Mouse (Mus musculus) liver, embryonic 15.5 days (tissue): ENCODE measurements at regions not wholly inside any gene's neighbourhood (a gene's known extent, or its start where the extent isn't known, plus 50 kb on each side); places are given as distances from the start of the nearest gene placed in this dataset.

ENCODE experiments used
- ATAC-seq: fragments of 200-750 bp; cut with Nextera tagmentation; 2 replicates; pipeline ENCODE4 v1.8.0; 2017; ENCODE audit warnings: moderate number of reproducible peaks, mild to moderate bottlenecking, moderate library complexity; ENCODE audit not compliant: insufficient read depth
- H3K27ac ChIP-seq: fragments of 300-500 bp; sonication (generic); replicated peaks from 2 replicates; pipeline ENCODE4 v1.5.1; 2015; ENCODE audit warnings: mild to moderate bottlenecking, inconsistent platforms
- H3K27me3 ChIP-seq: fragments of 300-500 bp; sonication (generic); 2 replicates; pipeline ENCODE4 v1.6.1; 2015; ENCODE audit warnings: mild to moderate bottlenecking, inconsistent platforms
- H3K36me3 ChIP-seq: fragments of 300-500 bp; sonication (generic); replicated peaks from 2 replicates; pipeline ENCODE4 v1.6.1; 2015; ENCODE audit warnings: moderate library complexity, mild to moderate bottlenecking, inconsistent platforms
- H3K4me1 ChIP-seq: fragments of 300-500 bp; sonication (generic); replicated peaks from 2 replicates; pipeline ENCODE4 v1.6.1; 2015; ENCODE audit warnings: inconsistent platforms
- H3K4me2 ChIP-seq: fragments of 300-500 bp; sonication (generic); 2 replicates; pipeline ENCODE4 v1.6.1; 2015; ENCODE audit warnings: moderate library complexity, mild to moderate bottlenecking, inconsistent platforms
- H3K4me3 ChIP-seq: fragments of 300-500 bp; sonication (generic); replicated peaks from 2 replicates; pipeline ENCODE4 v1.5.1; 2015; ENCODE audit warnings: mild to moderate bottlenecking, inconsistent platforms
- H3K9ac ChIP-seq: fragments of 300-500 bp; sonication (generic); 2 replicates; pipeline ENCODE4 v1.6.1; 2015; ENCODE audit warnings: moderate library complexity, mild to moderate bottlenecking, inconsistent platforms
- H3K9me3 ChIP-seq: fragments of 300-500 bp; sonication (generic); replicated peaks from 2 replicates; pipeline ENCODE4 v1.6.1; 2016; ENCODE audit warnings: inconsistent platforms
- WGBS: fragments of 180-500 bp; shearing (Covaris S2); methylation state at CpG from one replicate; pipeline ENCODE4 v1.1.7; 2015; ENCODE audit warnings: mixed read lengths; ENCODE audit not compliant: insufficient replicate concordance; 5-methylcytosine and 5-hydroxymethylcytosine counted together

- ATAC-seq: peak; percentile 65; the same call in 1 of the 2 replicates
- Histone ChIP-seq H3K9ac (no peak overlapping the region), H3K27me3 (no peaks in the 10 kb centered on the region), H3K4me2 (no peak overlapping the region), H3K9me3 (no peaks in the 10 kb centered on the region), H3K4me3 (no peak overlapping the region), H3K4me1 (no peaks in the 10 kb centered on the region), H3K36me3 (no peaks in the 10 kb centered on the region), H3K27ac (no peak overlapping the region)
- WGBS: 59% methylated on average over 3 of the region's 3 CpGs
Measured at GRCm38 (mm10) chr5:45923907-45924594, 66.6 kb upstream of the Lcorl start.
